Mouse (Mus musculus): ENCODE results near the gene Ascl2. TPM values are rescaled to one million over a fixed set of nuclear protein-coding genes. Genes with fewer than 3 reads are reported as not detected.
A peak's percentile ranks its signal among the peaks of the same experiment; 100 is the strongest.

Gene Ascl2
- polyA plus RNA-seq, 1 experiment from 2014 or later, result 0.91 TPM

- Histone ChIP-seq H3K4me2 (ENCODE audit: low read depth, low read length) (no peak overlapping the region), H3K4me1 (ENCODE audit: control insufficient read depth, low read depth, low read length) (no peaks in the 10 kb centered on the region), H3K36me3 (ENCODE audit: control insufficient read depth, insufficient read depth) (no peaks in the 10 kb centered on the region), H3K27me3 (ENCODE audit: control insufficient read depth, insufficient read depth, low read depth, low read length) (no peaks in the 10 kb centered on the region), H3K9ac (ENCODE audit: low read depth, low read length) (no peak overlapping the region), H3K4me3 (ENCODE audit: low read depth, low read length) (no peak overlapping the region), H3K9me3 (replicated peaks; ENCODE audit: control insufficient read depth, low read length) (no peaks in the 10 kb centered on the region), H3K27ac (ENCODE audit: low read length) (no peak overlapping the region)
- no peak for ATAC-seq (ENCODE audit: low read depth)
- WGBS (ENCODE audit: insufficient replicate concordance), result 40% methylated on average over 3 of the region's 3 CpGs
Observed at GRCm38 (mm10) chr7:142932469-142932868, 36.6 kb downstream of the Ascl2 start.

GRCm38 (mm10) chr7:142931028-142931427 lies 38.0 kb downstream of the Ascl2 start, which contains the start of gene Th:
Gene Th (minus strand): TSS chr7:142931128.
- no peaks in the 10 kb centered on the region for H3K27me3 ChIP-seq (ENCODE audit: control insufficient read depth, insufficient read depth, low read depth, low read length)
- H3K9me3 ChIP-seq (replicated peaks; ENCODE audit: control insufficient read depth, low read length), result no peaks in the 10 kb centered on the region
- H3K4me2 ChIP-seq (ENCODE audit: low read depth, low read length), result no peak within 1 kb of the TSS
- no peak within 1 kb of the TSS for H3K4me3 ChIP-seq (ENCODE audit: low read depth, low read length)
- H3K4me1 ChIP-seq (ENCODE audit: control insufficient read depth, low read depth, low read length), result no peaks in the 10 kb centered on the region
- H3K27ac ChIP-seq (ENCODE audit: low read length), result no peak within 1 kb of the TSS
- 49% methylated on average over 3 of the region's 3 CpGs for WGBS (ENCODE audit: insufficient replicate concordance)
- no peaks in the 10 kb centered on the region for H3K36me3 ChIP-seq (ENCODE audit: control insufficient read depth, insufficient read depth)
- ATAC-seq (ENCODE audit: low read depth), result no peak
- no peak within 1 kb of the TSS for H3K9ac ChIP-seq (ENCODE audit: low read depth, low read length)

- Histone ChIP-seq H3K4me3 (ENCODE audit: low read depth, low read length) (no peak overlapping the region), H3K36me3 (ENCODE audit: control insufficient read depth, insufficient read depth) (no peaks in the 10 kb centered on the region), H3K27me3 (ENCODE audit: control insufficient read depth, insufficient read depth, low read depth, low read length) (no peaks in the 10 kb centered on the region), H3K9ac (ENCODE audit: low read depth, low read length) (no peak overlapping the region), H3K4me1 (ENCODE audit: control insufficient read depth, low read depth, low read length) (no peaks in the 10 kb centered on the region), H3K9me3 (replicated peaks; ENCODE audit: control insufficient read depth, low read length) (no peaks in the 10 kb centered on the region), H3K4me2 (ENCODE audit: low read depth, low read length) (no peak overlapping the region), H3K27ac (ENCODE audit: low read length) (no peak overlapping the region)
- 70% methylated on average over 2 of the region's 2 CpGs for WGBS (ENCODE audit: insufficient replicate concordance)
- no peak for ATAC-seq (ENCODE audit: low read depth)
Observed at GRCm38 (mm10) chr7:142929516-142929915, 39.5 kb downstream of the Ascl2 start.

- 59% methylated on average over 8 of the region's 8 CpGs for WGBS (ENCODE audit: insufficient replicate concordance)
- no peak for ATAC-seq (ENCODE audit: low read depth)
- no peaks in the 10 kb centered on the region for H3K4me1 ChIP-seq (ENCODE audit: control insufficient read depth, low read depth, low read length)
- H3K36me3 ChIP-seq (ENCODE audit: control insufficient read depth, insufficient read depth), result no peaks in the 10 kb centered on the region
- H3K27ac ChIP-seq (ENCODE audit: low read length), result no peak overlapping the region
- H3K4me2 ChIP-seq (ENCODE audit: low read depth, low read length), result no peak overlapping the region
- no peaks in the 10 kb centered on the region for H3K9me3 ChIP-seq (replicated peaks; ENCODE audit: control insufficient read depth, low read length)
- H3K9ac ChIP-seq (ENCODE audit: low read depth, low read length), result no peak overlapping the region
- H3K4me3 ChIP-seq (ENCODE audit: low read depth, low read length), result no peak overlapping the region
- no peaks in the 10 kb centered on the region for H3K27me3 ChIP-seq (ENCODE audit: control insufficient read depth, insufficient read depth, low read depth, low read length)
Observed at GRCm38 (mm10) chr7:142927293-142927692, 41.8 kb downstream of the Ascl2 start.

GRCm38 (mm10) chr7:142918641-142919628 lies 50.1 kb downstream of the Ascl2 start:
- Histone ChIP-seq H3K9ac (ENCODE audit: low read depth, low read length) (no peak overlapping the region), H3K36me3 (ENCODE audit: control insufficient read depth, insufficient read depth) (no peaks in the 10 kb centered on the region), H3K27me3 (ENCODE audit: control insufficient read depth, insufficient read depth, low read depth, low read length) (no peaks in the 10 kb centered on the region), H3K9me3 (replicated peaks; ENCODE audit: control insufficient read depth, low read length) (no peaks in the 10 kb centered on the region), H3K4me3 (ENCODE audit: low read depth, low read length) (no peak overlapping the region), H3K4me1 (ENCODE audit: control insufficient read depth, low read depth, low read length) (no peaks in the 10 kb centered on the region), H3K4me2 (ENCODE audit: low read depth, low read length) (no peak overlapping the region), H3K27ac (ENCODE audit: low read length) (no peak overlapping the region)
- 22% methylated on average over 8 of the region's 8 CpGs for WGBS (ENCODE audit: insufficient replicate concordance)
- peak; percentile 38; the same call in 1 of the 2 replicates for ATAC-seq (ENCODE audit: low read depth)

- WGBS (ENCODE audit: insufficient replicate concordance), result 60% methylated on average over 5 of the region's 5 CpGs
- no peak overlapping the region for H3K9ac ChIP-seq (ENCODE audit: low read depth, low read length)
Observed at GRCm38 (mm10) chr7:142917659-142918058, 51.4 kb downstream of the Ascl2 start.

More at GRCm38 (mm10) chr7:142917659-142918058, 51.4 kb downstream of the Ascl2 start:
- H3K4me2 ChIP-seq (ENCODE audit: low read depth, low read length), result no peak overlapping the region
- no peaks in the 10 kb centered on the region for H3K27me3 ChIP-seq (ENCODE audit: control insufficient read depth, insufficient read depth, low read depth, low read length)
- no peaks in the 10 kb centered on the region for H3K9me3 ChIP-seq (replicated peaks; ENCODE audit: control insufficient read depth, low read length)
- no peaks in the 10 kb centered on the region for H3K36me3 ChIP-seq (ENCODE audit: control insufficient read depth, insufficient read depth)
- no peak overlapping the region for H3K4me3 ChIP-seq (ENCODE audit: low read depth, low read length)
- no peaks in the 10 kb centered on the region for H3K4me1 ChIP-seq (ENCODE audit: control insufficient read depth, low read depth, low read length)
- H3K27ac ChIP-seq (ENCODE audit: low read length), result no peak overlapping the region
- no peak for ATAC-seq (ENCODE audit: low read depth)

Other genes with a start within 250 kb of the Ascl2 start
- 1.0 and 21.6 TPM in 2 replicates for gene Ins2, start 225.9 kb downstream of the Ascl2 start, polyA plus RNA-seq (2015; fragmentation: Nextera tagmentation; extraction: Ambion mirVana)
- gene Th, start 38.1 kb downstream of the Ascl2 start, polyA plus RNA-seq (2015; fragmentation: Nextera tagmentation; extraction: Ambion mirVana), result 0.06 and 0.35 TPM in 2 replicates
- 69.6 and 71.3 TPM in 2 replicates for gene Tspan32, start 35.8 kb upstream of the Ascl2 start, polyA plus RNA-seq (2015; fragmentation: Nextera tagmentation; extraction: Ambion mirVana)
- 139 and 152 TPM in 2 replicates for gene Cd81, start 83.5 kb upstream of the Ascl2 start, polyA plus RNA-seq (2015; fragmentation: Nextera tagmentation; extraction: Ambion mirVana)
- gene Tssc4, start 100.0 kb upstream of the Ascl2 start, polyA plus RNA-seq (2015; fragmentation: Nextera tagmentation; extraction: Ambion mirVana), result 33.7 and 34.1 TPM in 2 replicates
- gene Trpm5, start 125.4 kb upstream of the Ascl2 start, polyA plus RNA-seq (2015; fragmentation: Nextera tagmentation; extraction: Ambion mirVana), result 0.78 and 0.83 TPM in 2 replicates
- 0.36 and 0.65 TPM in 2 replicates for gene Kcnq1, start 137.1 kb upstream of the Ascl2 start, polyA plus RNA-seq (2015; fragmentation: Nextera tagmentation; extraction: Ambion mirVana)

Data from liver, embryonic 16.5 days (tissue).